Comparison of ENCODE assay signal across 8 mouse cellular contexts in genomic region chr16:58523044-58523859, GRCm38 (mm10). TPM values are rescaled to one million over a fixed set of nuclear protein-coding genes. Genes with fewer than 3 reads are reported as not detected.
DNase-seq lines count a peak whose midpoint lies in the region; ATAC-seq lines count a peak whose summit lies in the region.

No protein-coding gene starts in this region.

- H3K4me3 ChIP-seq in hindbrain, embryonic 13.5 days: peak overlapping the region; percentile 64
- H3K4me3 ChIP-seq in limb, embryonic 10.5 days: peak overlapping the region; percentile 83
- peak overlapping the region; percentile 68 for H3K4me3 ChIP-seq in midbrain, embryonic 11.5 days (ENCODE audit: low read depth, low read length)

- peak; percentile 84 for ATAC-seq in activated CD4-positive, CD25-positive, alpha-beta regulatory T cell, adult 4 months
- ATAC-seq in hindbrain, embryonic 13.5 days (ENCODE audit: low FRiP score): peak; percentile 92
- ATAC-seq in midbrain, embryonic 11.5 days (ENCODE audit: low FRiP score): peak; percentile 91

- H3K36me3 ChIP-seq in hindbrain, embryonic 13.5 days: no peaks in the 10 kb centered on the region
- H3K36me3 ChIP-seq in limb, embryonic 10.5 days: no peaks in the 10 kb centered on the region
- H3K36me3 ChIP-seq in midbrain, embryonic 11.5 days (ENCODE audit: control insufficient read depth, insufficient read depth, low read length): no peaks in the 10 kb centered on the region

- H3K4me1 ChIP-seq in hindbrain, embryonic 13.5 days (replicated peaks): peaks cover 5% of the 10 kb centered on the region; the same call in 1 of the 2 replicates
- H3K4me1 ChIP-seq in limb, embryonic 10.5 days: peaks cover 24% of the 10 kb centered on the region
- peaks cover 5% of the 10 kb centered on the region; the same call in 1 of the 2 replicates for H3K4me1 ChIP-seq in midbrain, embryonic 11.5 days (ENCODE audit: control insufficient read depth, insufficient read depth, low read length)

- peaks cover 5% of the 10 kb centered on the region for H3K9me3 ChIP-seq in hindbrain, embryonic 13.5 days
- H3K9me3 ChIP-seq in limb, embryonic 10.5 days (replicated peaks): 0 out of 2 replicates have a peak, but pooled peaks cover 5% of the 10 kb centered on the region
- peaks cover 3% of the 10 kb centered on the region; the same call in 1 of the 2 replicates for H3K9me3 ChIP-seq in midbrain, embryonic 11.5 days (ENCODE audit: control insufficient read depth, low read length)

- DNase-seq in cerebellum, postnatal 36 days: peak; percentile 26 to 35
- peak; percentile 50 to 71 for DNase-seq in frontal cortex, postnatal 36 days (ENCODE audit: low spot score in 2 of 2)
- DNase-seq in limb, embryonic 10.5 days (ENCODE audit: low spot score): peak; percentile 81
- DNase-seq in midbrain, embryonic 11.5 days (ENCODE audit: low spot score, missing footprints): peak; percentile 97
- peak; percentile 66 for DNase-seq in skeletal muscle tissue, adult 2 months (ENCODE audit: low read depth, low spot score)
- no peak for DNase-seq in c-Kit-positive CD71-positive TER-119-positive erythroid progenitor cells, embryonic 14.5 days (ENCODE audit: low spot score)

- H3K4me2 ChIP-seq in hindbrain, embryonic 13.5 days: peak overlapping the region; percentile 96
- H3K4me2 ChIP-seq in midbrain, embryonic 11.5 days: peak overlapping the region; percentile 87

- peaks cover 16% of the 10 kb centered on the region for H3K27me3 ChIP-seq in hindbrain, embryonic 13.5 days
- H3K27me3 ChIP-seq in limb, embryonic 10.5 days (ENCODE audit: low read depth, poor library complexity, severe bottlenecking): no peaks in the 10 kb centered on the region
- no peaks in the 10 kb centered on the region; the same call in 1 of the 2 replicates for H3K27me3 ChIP-seq in midbrain, embryonic 11.5 days (ENCODE audit: control insufficient read depth, insufficient read depth, low read length)

- H3K27ac ChIP-seq in hindbrain, embryonic 13.5 days: peak overlapping the region; percentile 81
- peak overlapping the region; percentile 93 for H3K27ac ChIP-seq in limb, embryonic 10.5 days
- peak overlapping the region; percentile 51; the same call in 1 of the 2 replicates for H3K27ac ChIP-seq in midbrain, embryonic 11.5 days (ENCODE audit: low read depth, low read length)

- H3K9ac ChIP-seq in hindbrain, embryonic 13.5 days: peak overlapping the region; percentile 78
- H3K9ac ChIP-seq in midbrain, embryonic 11.5 days (ENCODE audit: low read length): peak overlapping the region; percentile 81

- WGBS in hindbrain, embryonic 13.5 days: under 1% methylated on average over 54 of the region's 58 CpGs
- WGBS in limb, embryonic 10.5 days: under 1% methylated on average over 57 of the region's 58 CpGs
- WGBS in midbrain, embryonic 11.5 days: under 1% methylated on average over 58 of the region's 58 CpGs

RNA-seq across cellular contexts. Expression of gene St3gal6, which starts 0.8 kb away (rescaled TPM):
- 1 to 10 TPM; 4.6 to 7.4 TPM for polyA plus RNA-seq in activated CD4-positive, CD25-positive, alpha-beta regulatory T cell, adult 4 months (2017; shearing (Covaris generic))
- 9.5 and 12.7 TPM in 2 replicates for polyA plus RNA-seq in hindbrain, embryonic 13.5 days (2015; fragmentation: Nextera tagmentation; extraction: Ambion mirVana)
- 10.8 and 13.5 TPM in 2 replicates for polyA plus RNA-seq in limb, embryonic 10.5 days (2016; fragmentation: Nextera tagmentation; extraction: Ambion mirVana)
- 10.4 and 11.8 TPM in 2 replicates for polyA plus RNA-seq in midbrain, embryonic 11.5 days (2014; fragmentation: Nextera tagmentation; extraction: Ambion mirVana)
